25 mouse cellular contexts compared by ENCODE assay signal in genomic region chr10:86358307-86358975, GRCm38 (mm10). TPM values are rescaled to one million over a fixed set of nuclear protein-coding genes. Genes with fewer than 3 reads are reported as not detected.
DNase-seq lines count a peak whose midpoint lies in the region; ATAC-seq and TF ChIP-seq lines count a peak whose summit lies in the region.
"Had no signal": no experiment of that assay in that cellular context is flagged by ENCODE, and none has a peak within 500 bp of the region (broad histone marks: within the 10 kb centered on the region; RNA-seq: fewer than 3 reads in every experiment).

No protein-coding gene starts in this region.

- 79% methylated on average over 7 of the region's 7 CpGs for WGBS in hindbrain, embryonic 14.5 days
- WGBS in hindbrain, embryonic 11.5 days, result 85% methylated on average over 7 of the region's 7 CpGs
- 78% methylated on average over 7 of the region's 7 CpGs for WGBS in lung, embryonic 15.5 days
- WGBS in stomach, postnatal 0 days, result 83% methylated on average over 7 of the region's 7 CpGs

- 0 out of 2 replicates have a peak overlapping the region, but pooled peaks have one; percentile 5 for H3K27ac ChIP-seq in hindbrain, embryonic 14.5 days
- H3K27ac ChIP-seq in hindbrain, embryonic 11.5 days (ENCODE audit: low read depth, low read length), result no peak overlapping the region
- H3K27ac ChIP-seq in lung, embryonic 15.5 days, result 0 out of 2 replicates have a peak overlapping the region, but pooled peaks have one; percentile 24
- no peak overlapping the region for H3K27ac ChIP-seq in stomach, postnatal 0 days (replicated peaks)
- H3K27ac ChIP-seq: embryonic facial prominence, embryonic 12.5 days; heart, embryonic 13.5 days; intestine, embryonic 15.5 days; liver, embryonic 12.5 days; midbrain, embryonic 12.5 days; neural tube, embryonic 12.5 days had no signal

- DNase-seq in cerebellum, adult 9-10 months, result peak; percentile 56
- no peak for DNase-seq in cerebellum, adult 8-10 months
- no peak for DNase-seq in hindbrain, embryonic 14.5 days (ENCODE audit: low spot score)
- no peak for DNase-seq in hindbrain, embryonic 11.5 days (ENCODE audit: low spot score)
- DNase-seq in lung, postnatal 10 days, result no peak
- DNase-seq in stomach, postnatal 0 days (ENCODE audit: low spot score), result no peak
- DNase-seq: adrenal gland, adult 8-10 months; B cell, adult 2 months; embryo, embryonic 11 days; gastrocnemius, postnatal 10 days; heart, postnatal 10 days; kidney, adult 2 months; kidney, postnatal 36 days; liver, postnatal 0 days; thymus, postnatal 4 days had no signal

- peaks cover 9% of the 10 kb centered on the region; the same call in 1 of the 2 replicates for H3K36me3 ChIP-seq in hindbrain, embryonic 14.5 days (replicated peaks; ENCODE audit: control insufficient read depth, insufficient read depth)
- H3K36me3 ChIP-seq in hindbrain, embryonic 11.5 days (ENCODE audit: control insufficient read depth, insufficient read depth, low read length), result no peaks in the 10 kb centered on the region
- H3K36me3 ChIP-seq in lung, embryonic 15.5 days, result no peaks in the 10 kb centered on the region
- H3K36me3 ChIP-seq in stomach, postnatal 0 days (ENCODE audit: control insufficient read depth, insufficient read depth, low read length), result no peaks in the 10 kb centered on the region
- H3K36me3 ChIP-seq: embryonic facial prominence, embryonic 12.5 days; heart, embryonic 13.5 days; intestine, embryonic 15.5 days; liver, embryonic 12.5 days; midbrain, embryonic 12.5 days; neural tube, embryonic 12.5 days had no signal

- TF ChIP-seq EP300 in stomach, postnatal 0 days (optimal IDR thresholded peaks at IDR 0.05), result no peak

- no peaks in the 10 kb centered on the region for H3K9me3 ChIP-seq in hindbrain, embryonic 14.5 days (ENCODE audit: control insufficient read depth, low read length)
- H3K9me3 ChIP-seq in hindbrain, embryonic 11.5 days (ENCODE audit: control insufficient read depth, low read length), result no peaks in the 10 kb centered on the region
- no peaks in the 10 kb centered on the region for H3K9me3 ChIP-seq in lung, embryonic 15.5 days
- no peaks in the 10 kb centered on the region for H3K9me3 ChIP-seq in stomach, postnatal 0 days (ENCODE audit: control insufficient read depth, low read length)
- H3K9me3 ChIP-seq: embryonic facial prominence, embryonic 12.5 days; heart, embryonic 13.5 days; intestine, embryonic 15.5 days; liver, embryonic 12.5 days; midbrain, embryonic 12.5 days; neural tube, embryonic 12.5 days had no signal

- no peak for ATAC-seq in hindbrain, embryonic 14.5 days (ENCODE audit: low FRiP score)
- no peak for ATAC-seq in hindbrain, embryonic 11.5 days (ENCODE audit: low FRiP score)
- ATAC-seq in lung, embryonic 15.5 days (ENCODE audit: borderline replicate concordance, extremely low read depth, low FRiP score, low TSS enrichment), result no peak
- ATAC-seq in stomach, postnatal 0 days (ENCODE audit: low FRiP score, low TSS enrichment), result no peak
- ATAC-seq: intestine, embryonic 15.5 days; liver, embryonic 12.5 days; liver, postnatal 0 days had no signal

- peaks cover 12% of the 10 kb centered on the region for H3K4me1 ChIP-seq in hindbrain, embryonic 14.5 days (replicated peaks; ENCODE audit: control insufficient read depth, insufficient read depth, low read length)
- no peaks in the 10 kb centered on the region for H3K4me1 ChIP-seq in hindbrain, embryonic 11.5 days (replicated peaks; ENCODE audit: control insufficient read depth, insufficient read depth, low read length)
- peaks cover 18% of the 10 kb centered on the region for H3K4me1 ChIP-seq in lung, embryonic 15.5 days
- H3K4me1 ChIP-seq in stomach, postnatal 0 days (replicated peaks; ENCODE audit: control insufficient read depth, insufficient read depth), result no peaks in the 10 kb centered on the region
- H3K4me1 ChIP-seq: midbrain, embryonic 12.5 days; neural tube, embryonic 12.5 days had no signal

- no peak overlapping the region for H3K9ac ChIP-seq in hindbrain, embryonic 14.5 days
- no peak overlapping the region for H3K9ac ChIP-seq in hindbrain, embryonic 11.5 days (ENCODE audit: low read depth, low read length)
- H3K9ac ChIP-seq in lung, embryonic 15.5 days, result no peak overlapping the region
- no peak overlapping the region for H3K9ac ChIP-seq in stomach, postnatal 0 days (ENCODE audit: low read length)
- H3K9ac ChIP-seq: embryonic facial prominence, embryonic 12.5 days; heart, embryonic 13.5 days; intestine, embryonic 15.5 days; liver, embryonic 12.5 days; liver, postnatal 0 days; midbrain, embryonic 12.5 days; neural tube, embryonic 12.5 days had no signal

- H3K27me3 ChIP-seq in hindbrain, embryonic 14.5 days (ENCODE audit: control insufficient read depth, insufficient read depth, low read length), result no peaks in the 10 kb centered on the region
- no peaks in the 10 kb centered on the region for H3K27me3 ChIP-seq in hindbrain, embryonic 11.5 days (ENCODE audit: control insufficient read depth, insufficient read depth, low read length)
- H3K27me3 ChIP-seq in lung, embryonic 15.5 days, result no peaks in the 10 kb centered on the region
- no peaks in the 10 kb centered on the region for H3K27me3 ChIP-seq in stomach, postnatal 0 days (ENCODE audit: control insufficient read depth, insufficient read depth, low read length)
- H3K27me3 ChIP-seq: embryonic facial prominence, embryonic 12.5 days; heart, embryonic 13.5 days; intestine, embryonic 15.5 days; megakaryocyte, embryonic 14.5 days; midbrain, embryonic 12.5 days; neural tube, embryonic 12.5 days had no signal

- no peak overlapping the region for H3K4me3 ChIP-seq in hindbrain, embryonic 14.5 days (replicated peaks; ENCODE audit: low read length)
- no peak overlapping the region for H3K4me3 ChIP-seq in hindbrain, embryonic 11.5 days (ENCODE audit: low read depth, low read length)
- no peak overlapping the region for H3K4me3 ChIP-seq in lung, embryonic 15.5 days
- H3K4me3 ChIP-seq in stomach, postnatal 0 days (ENCODE audit: low read depth, low read length), result no peak overlapping the region
- H3K4me3 ChIP-seq: embryonic facial prominence, embryonic 12.5 days; heart, embryonic 13.5 days; intestine, embryonic 15.5 days; layer of hippocampus, adult 2 months; liver, embryonic 12.5 days; megakaryocyte, embryonic 14.5 days; midbrain, embryonic 12.5 days; myocyte; neural tube, embryonic 12.5 days had no signal

- H3K4me2 ChIP-seq in hindbrain, embryonic 14.5 days (replicated peaks), result no peak overlapping the region
- no peak overlapping the region for H3K4me2 ChIP-seq in hindbrain, embryonic 11.5 days (replicated peaks; ENCODE audit: low read depth, low read length)
- no peak overlapping the region for H3K4me2 ChIP-seq in lung, embryonic 15.5 days
- no peak overlapping the region for H3K4me2 ChIP-seq in stomach, postnatal 0 days (replicated peaks; ENCODE audit: low read depth)
- H3K4me2 ChIP-seq: embryonic facial prominence, embryonic 12.5 days; heart, embryonic 13.5 days; intestine, embryonic 15.5 days; liver, embryonic 12.5 days; midbrain, embryonic 12.5 days; neural tube, embryonic 12.5 days had no signal

- TF ChIP-seq CTCF in stomach, postnatal 0 days (IDR thresholded peaks at IDR 0.05; ENCODE audit: low read depth), result no peak

RNA-seq across cellular contexts. Expression of gene Timp3, which starts 58.3 kb away (rescaled TPM):
- polyA plus RNA-seq in hindbrain, embryonic 14.5 days (2014; fragmentation: Nextera tagmentation; extraction: Ambion mirVana), result 42.5 and 45.1 TPM in 2 replicates
- 31.6 and 32.8 TPM in 2 replicates for polyA plus RNA-seq in hindbrain, embryonic 11.5 days (2014; fragmentation: Nextera tagmentation; extraction: Ambion mirVana)
- polyA plus RNA-seq in lung, embryonic 15.5 days (2015; fragmentation: Nextera tagmentation; extraction: Ambion mirVana), result 55.5 and 64.4 TPM in 2 replicates
- 33.0 and 33.9 TPM in 2 replicates for polyA plus RNA-seq in stomach, postnatal 0 days (2015; fragmentation: Nextera tagmentation; extraction: Ambion mirVana)

Comparison
In these comparisons a context has a peak if more than half of its experiments do, and no peak if none do; other contexts are left out.
1. H3K27ac ChIP-seq: peak in hindbrain, embryonic 14.5 days (single experiment) and lung, embryonic 15.5 days (single experiment); none in hindbrain, embryonic 11.5 days (single experiment) and stomach, postnatal 0 days (single experiment).